Mouse (Mus musculus) thymus, adult 2 months (tissue): ENCODE results near the gene Tram2. TPM values are rescaled to one million over a fixed set of nuclear protein-coding genes. Genes with fewer than 3 reads are reported as not detected.

Experiments
- DNase-seq: peaks from one replicate; pipeline ENCODE4 v3.0.0; 2021
- H3K27ac ChIP-seq: fragments of 200-500 bp; 2 replicates; pipeline ENCODE4 v1.5.1; 2012; ENCODE audit warnings: low read length, control low read depth; ENCODE audit not compliant: control insufficient read depth, insufficient read depth
- H3K27me3 ChIP-seq: fragments of 200-500 bp; 2 replicates; pipeline ENCODE4 v1.6.1; 2012; ENCODE audit warnings: mild to moderate bottlenecking, low read length, moderate library complexity, mixed read lengths; ENCODE audit not compliant: control insufficient read depth, insufficient read depth
- H3K36me3 ChIP-seq: fragments of 200-500 bp; 2 replicates; pipeline ENCODE4 v1.6.1; 2012; ENCODE audit warnings: mild to moderate bottlenecking, low read length, moderate library complexity; ENCODE audit not compliant: control insufficient read depth, insufficient read depth
- H3K4me1 ChIP-seq: fragments of 200-500 bp; replicated peaks from 2 replicates; pipeline ENCODE4 v1.6.1; 2012; ENCODE audit warnings: low read length; ENCODE audit not compliant: control insufficient read depth, insufficient read depth
- H3K4me3 ChIP-seq: fragments of 200-500 bp; 2 replicates; pipeline ENCODE4 v1.5.1; 2012; ENCODE audit warnings: mild to moderate bottlenecking, low read length, control low read depth, moderate library complexity; ENCODE audit not compliant: control insufficient read depth, insufficient read depth
- CTCF ChIP-seq: fragments of 200-500 bp; IDR thresholded peaks from 2 replicates; pipeline ENCODE4 v1.5.1; 2012; ENCODE audit warnings: mild to moderate bottlenecking, control low read depth, low read length, moderate library complexity, borderline replicate concordance; ENCODE audit not compliant: control insufficient read depth, poor library complexity, insufficient read depth; ENCODE audit errors: extremely low read depth
- POLR2A ChIP-seq: fragments of 200-500 bp; IDR thresholded peaks from 2 replicates; pipeline ENCODE4 v1.6.1; 2012; ENCODE audit warnings: mild to moderate bottlenecking, low read length, control low read depth, moderate library complexity; ENCODE audit not compliant: control insufficient read depth, poor library complexity, insufficient read depth; ENCODE audit errors: extremely low read depth
- WGBS: fragments of 180-500 bp; shearing (Covaris S2); methylation state at CpG from one replicate; pipeline ENCODE4 v1.1.7; 2018; 5-methylcytosine and 5-hydroxymethylcytosine counted together
- polyA plus RNA-seq: library from polyadenylated mRNA; depleted of rRNA; stranded (reverse); fragments of >200 nt; gene quantifications from 2 replicates; pipeline ENCODE4 v1.2.3, GENCODE M21; 2012

Tram2 gene
- polyA plus RNA-seq, 1 experiment: 9.2 TPM

DNA sequence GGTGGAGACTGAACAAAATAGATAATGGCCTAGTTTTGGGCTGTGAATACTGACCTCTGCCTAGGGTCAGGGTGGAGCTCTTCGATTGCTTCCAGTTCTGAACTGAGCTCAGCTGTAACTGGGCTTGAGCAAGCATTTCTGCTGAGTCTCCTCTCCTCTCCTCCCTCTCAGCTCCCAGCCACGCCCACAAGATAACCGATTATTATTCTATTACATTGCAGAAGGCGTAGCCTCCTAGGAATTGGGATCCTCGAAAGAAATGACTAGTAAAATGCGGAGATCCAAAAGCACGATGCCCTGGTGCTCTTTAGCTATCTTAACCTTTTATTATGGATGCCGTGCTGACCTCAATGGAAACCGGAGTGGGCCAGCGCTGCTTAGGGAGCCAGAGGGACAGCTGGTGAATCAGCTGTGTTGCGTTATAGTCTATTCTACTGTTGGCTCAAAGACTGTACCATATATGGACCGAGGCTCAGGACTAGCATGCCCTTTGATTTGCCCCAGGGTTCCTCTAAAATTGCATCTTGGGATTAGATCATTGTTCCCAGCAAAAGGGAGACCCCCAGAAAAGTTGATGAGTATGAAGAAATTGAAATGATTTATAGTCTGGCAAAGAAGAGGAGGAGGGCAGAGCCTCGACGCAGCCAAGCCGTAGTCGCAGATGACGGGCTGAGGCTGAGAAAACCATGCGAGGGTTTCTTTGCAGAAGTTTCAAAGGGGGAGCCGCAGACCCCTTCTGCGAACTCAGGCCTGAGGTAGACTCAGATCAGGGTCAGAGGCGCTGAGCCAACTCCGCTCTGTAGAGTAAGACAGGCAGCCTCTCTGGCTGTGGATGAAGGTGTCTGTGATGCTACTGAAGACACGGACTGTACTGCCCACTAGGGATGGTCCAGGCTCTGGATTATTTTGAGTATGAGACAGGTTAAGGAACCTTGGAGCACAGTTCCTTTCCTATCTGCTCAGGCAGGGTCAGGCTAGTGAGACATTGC lies 18.3 kb upstream of the Tram2 start:
- H3K27me3 ChIP-seq: no peaks in the 10 kb centered on the region
- H3K27ac ChIP-seq: no peak overlapping the region
- no peak for DNase-seq
- H3K36me3 ChIP-seq: no peaks in the 10 kb centered on the region
- WGBS: 96% methylated on average over 23 of the region's 23 CpGs
- no peak overlapping the region for H3K4me3 ChIP-seq
- no peaks in the 10 kb centered on the region; the same call in 1 of the 2 replicates for H3K4me1 ChIP-seq
- TF ChIP-seq CTCF: no peak
- TF ChIP-seq POLR2A: no peak

GRCm38 (mm10) chr1:21094644-21095215 lies 15.7 kb upstream of the Tram2 start:
- no peak for DNase-seq
- Histone ChIP-seq H3K36me3 (no peaks in the 10 kb centered on the region), H3K27ac (no peak overlapping the region), H3K4me1 (no peaks in the 10 kb centered on the region; the same call in 1 of the 2 replicates), H3K4me3 (no peak overlapping the region), H3K27me3 (no peaks in the 10 kb centered on the region)
- WGBS: 6% methylated on average over 4 of the region's 4 CpGs
- no peak for TF ChIP-seq CTCF
- no peak for TF ChIP-seq POLR2A

DNA sequence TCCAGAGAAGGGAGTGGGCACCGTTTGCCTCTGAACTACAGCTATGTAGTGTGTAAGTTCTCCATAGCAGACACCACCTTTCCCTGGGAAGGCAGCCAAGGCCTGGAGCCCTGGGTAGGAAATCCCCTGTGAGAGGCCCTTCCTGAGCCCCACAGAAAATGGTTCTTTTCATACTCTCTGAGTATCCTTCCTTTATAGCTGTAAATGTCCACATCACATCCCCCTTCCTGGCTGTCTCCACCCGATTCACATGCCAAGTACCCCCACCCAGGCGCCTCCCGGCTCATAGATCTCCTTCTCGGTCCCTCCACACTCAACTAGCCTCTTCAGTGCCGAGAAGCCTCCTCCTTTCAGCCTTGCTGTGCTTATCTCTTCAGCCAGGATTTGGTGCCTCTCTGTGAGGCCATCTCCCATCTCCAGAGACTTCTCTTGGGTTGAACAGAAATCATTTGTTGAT lies 10.7 kb upstream of the Tram2 start:
- H3K36me3 ChIP-seq: no peaks in the 10 kb centered on the region
- TF ChIP-seq CTCF (no peak), POLR2A (no peak)
- DNase-seq: no peak
- no peak overlapping the region for H3K27ac ChIP-seq
- 72% methylated on average over 6 of the region's 6 CpGs for WGBS
- H3K27me3 ChIP-seq: no peaks in the 10 kb centered on the region
- no peaks in the 10 kb centered on the region for H3K4me1 ChIP-seq
- no peak overlapping the region for H3K4me3 ChIP-seq

DNA sequence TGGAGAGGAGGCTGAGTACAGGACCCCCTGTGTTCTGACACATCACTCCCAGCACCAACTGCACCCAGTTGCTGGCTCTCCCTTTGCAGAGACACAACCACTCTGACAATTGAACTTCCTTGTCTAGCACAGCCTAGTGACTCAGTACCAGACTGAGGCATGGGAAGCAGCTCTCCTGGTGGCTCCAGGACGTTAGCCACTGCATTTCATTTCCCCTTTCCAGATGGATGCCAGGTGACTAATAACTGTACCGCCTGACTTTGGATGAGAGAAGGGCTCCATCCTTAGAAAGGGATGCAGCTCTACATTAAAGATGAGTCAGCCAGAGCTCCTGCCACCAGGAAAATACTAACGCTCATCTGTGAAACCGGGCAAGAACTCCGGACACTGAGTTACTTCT lies 7.3 kb upstream of the Tram2 start:
- TF ChIP-seq POLR2A: no peak
- TF ChIP-seq CTCF: no peak
- H3K36me3 ChIP-seq: no peaks in the 10 kb centered on the region
- H3K4me1 ChIP-seq: no peaks in the 10 kb centered on the region
- DNase-seq: no peak
- H3K27me3 ChIP-seq: no peaks in the 10 kb centered on the region
- H3K4me3 ChIP-seq: no peak overlapping the region
- H3K27ac ChIP-seq: no peak overlapping the region
- 90% methylated on average over 5 of the region's 5 CpGs for WGBS

GRCm38 (mm10) chr1:21084661-21085060 lies 5.6 kb upstream of the Tram2 start:
- H3K4me3 ChIP-seq: no peak overlapping the region
- no peaks in the 10 kb centered on the region for H3K36me3 ChIP-seq
- 84% methylated on average over 2 of the region's 2 CpGs for WGBS
- TF ChIP-seq POLR2A (no peak), CTCF (no peak)
- H3K27me3 ChIP-seq: no peaks in the 10 kb centered on the region
- no peak for DNase-seq
- no peak overlapping the region for H3K27ac ChIP-seq
- 0 out of 2 replicates have a peak, but pooled peaks cover under 1% of the 10 kb centered on the region for H3K4me1 ChIP-seq

DNA sequence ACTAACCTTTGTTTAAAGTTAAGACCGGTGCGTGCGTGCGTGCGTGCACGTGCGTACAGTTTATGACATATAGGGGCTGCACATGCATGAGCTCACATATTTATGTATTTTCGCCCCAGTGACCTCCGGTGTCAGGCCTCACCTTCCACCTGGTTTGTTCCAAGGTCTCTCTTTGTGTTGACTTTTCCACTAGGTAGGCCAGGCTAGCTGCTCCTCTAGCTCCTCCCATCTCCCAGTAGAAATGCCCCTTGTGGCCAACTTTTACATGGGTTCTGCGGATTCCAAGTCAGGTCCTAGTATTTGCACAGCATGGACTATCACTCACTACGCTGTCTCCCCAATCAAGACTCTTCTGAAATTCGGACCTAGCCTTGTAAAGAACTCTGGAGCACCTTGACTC lies 1.3 kb upstream of the Tram2 start:
- Histone ChIP-seq H3K4me3 (no peak overlapping the region), H3K36me3 (no peaks in the 10 kb centered on the region), H3K27ac (no peak overlapping the region), H3K4me1 (peaks cover 19% of the 10 kb centered on the region), H3K27me3 (no peaks in the 10 kb centered on the region)
- WGBS: 98% methylated on average over 12 of the region's 12 CpGs
- DNase-seq: peak; percentile 8
- no peak for TF ChIP-seq POLR2A
- no peak for TF ChIP-seq CTCF
